Mouse (Mus musculus) CD4-positive naive resting alpha-beta T cell, adult 57 days (primary cell): ENCODE results near the gene Gtf3c1. TPM values are rescaled to one million over a fixed set of nuclear protein-coding genes. Genes with fewer than 3 reads are reported as not detected.

Experiments
- total RNA-seq: library from RNA; stranded (reverse); gene quantifications from one replicate; pipeline ENCODE4 v1.2.4, GENCODE M21; 2023

Gene Gtf3c1
- 80.5 TPM for total RNA-seq

DNA sequence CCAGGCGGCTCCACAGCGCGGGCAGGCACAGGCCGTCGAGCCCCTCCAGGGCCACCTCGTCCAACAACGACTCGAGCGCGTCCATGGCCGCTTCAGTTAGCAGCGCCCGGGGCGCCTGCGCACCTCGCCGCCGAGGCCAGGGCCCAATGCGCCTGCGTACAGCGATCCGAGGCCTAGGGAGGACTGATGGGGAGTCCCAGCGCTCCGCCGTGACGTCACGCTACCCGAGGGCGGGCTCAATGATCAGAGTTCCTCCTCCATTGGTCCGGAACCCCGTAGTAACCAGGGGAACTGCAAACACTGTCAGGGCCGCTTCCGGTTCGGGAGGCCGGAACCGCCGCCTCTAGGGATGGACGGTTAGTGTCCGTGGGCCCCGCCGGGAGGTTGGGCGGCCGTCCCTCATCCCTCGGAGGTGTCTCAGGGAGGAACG is at the start of gene Gtf3c1, which contains the start of gene D430042O09Rik:
Gene Gtf3c1, minus strand, starts transcription at position 188 of the 430 bp plus-strand sequence.
Gene D430042O09Rik, plus strand, starts transcription at position 296 of the 430 bp plus-strand sequence.

DNA sequence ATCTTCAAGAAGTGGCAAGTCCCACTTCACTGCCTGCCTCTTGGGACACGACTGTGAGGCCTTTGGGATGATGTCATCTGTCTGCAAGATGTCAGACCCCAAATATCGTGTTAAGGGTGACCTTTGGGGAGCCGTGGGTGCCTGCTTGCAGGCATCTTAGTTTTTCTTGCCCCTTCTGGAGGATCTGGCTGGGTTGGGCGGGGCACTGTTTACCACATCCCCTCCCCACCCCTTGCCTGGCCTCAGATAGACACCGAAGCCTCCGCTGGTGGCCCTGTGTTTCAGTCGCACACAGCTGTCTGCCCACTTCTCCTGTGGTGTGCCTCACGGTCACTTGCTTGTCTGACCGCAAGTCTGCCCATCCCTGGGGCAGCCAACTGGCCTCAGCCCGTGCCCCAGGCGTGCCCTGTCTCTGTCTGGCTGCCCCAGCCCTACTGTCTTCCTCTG is 104.4 kb downstream of the Gtf3c1 start, which contains the start of gene Il21r:
Gene Il21r, plus strand, starts transcription at position 245 of the 447 bp plus-strand sequence.

Other genes starting within 250 kb of the Gtf3c1 start
- 48.6 TPM for gene Nsmce1, start 216.2 kb downstream of the Gtf3c1 start, total RNA-seq
- 393 TPM for gene Il4ra, start 155.7 kb downstream of the Gtf3c1 start, total RNA-seq
- 181 TPM for gene Il21r, start 104.4 kb downstream of the Gtf3c1 start, total RNA-seq
- 20.0 TPM for gene D430042O09Rik, start 108 bp upstream of the Gtf3c1 start, total RNA-seq